Mouse (Mus musculus) ES-E14 (cell line): Measurements from ENCODE around the gene Ppara.

Experiments
- CHD2 ChIP-seq: IDR thresholded peaks from 2 replicates; pipeline ENCODE4 v1.6.1; 2014; ENCODE audit warnings: mild to moderate bottlenecking, low read depth, low read length, inconsistent platforms
- HCFC1 ChIP-seq: IDR thresholded peaks from 2 replicates; pipeline ENCODE4 v1.6.1; 2012; ENCODE audit warnings: low read length, inconsistent platforms, borderline replicate concordance; ENCODE audit not compliant: insufficient read depth
- MAFK ChIP-seq: IDR thresholded peaks from 2 replicates; pipeline ENCODE4 v1.6.1; 2014; ENCODE audit warnings: mild to moderate bottlenecking, low read depth, low read length, inconsistent platforms; ENCODE audit not compliant: insufficient read depth
- ZC3H11A ChIP-seq: IDR thresholded peaks from 2 replicates; pipeline ENCODE4 v1.6.1; 2012; ENCODE audit warnings: low read depth, mild to moderate bottlenecking, inconsistent platforms, low read length, borderline replicate concordance
- ZNF384 ChIP-seq: IDR thresholded peaks from 2 replicates; pipeline ENCODE4 v1.6.1; 2012; ENCODE audit warnings: low read depth, low read length, inconsistent platforms

DNA sequence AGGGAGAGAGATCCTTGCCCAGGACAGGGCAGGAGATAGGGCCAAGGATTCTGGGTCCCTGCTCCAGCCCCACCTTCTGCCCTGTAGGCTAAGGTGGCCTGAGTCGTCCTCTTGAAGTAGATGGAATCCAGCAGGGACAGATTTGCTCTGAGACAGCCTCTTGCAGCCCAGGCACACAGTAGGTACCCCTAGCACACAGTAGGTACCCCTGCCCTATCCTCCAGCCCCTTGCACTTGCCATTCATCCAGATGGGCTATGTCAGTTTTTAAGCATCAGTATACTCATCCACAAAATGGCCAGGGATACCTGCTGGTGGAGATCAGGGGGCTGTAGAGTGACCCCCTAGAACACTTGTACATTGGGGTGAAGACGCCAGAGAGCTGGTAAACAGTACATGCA is 41.0 kb upstream of the Ppara start:
- TF ChIP-seq ZNF384 (no peak), MAFK (no peak), HCFC1 (no peak), CHD2 (no peak), ZC3H11A (no peak)
